Mouse (Mus musculus) thymus, postnatal 14 days (tissue): ENCODE measurements around the gene Amy2a4.
"Not testable (repeated sequence)": the region's sequence is repeated elsewhere in the genome, so short reads cannot be mapped to it uniquely, and the experiment has no call there.

Experiments
- DNase-seq: peaks from one replicate; pipeline ENCODE4 v3.0.0; 2021

Gene Amy2a4

GRCm38 (mm10) chr3:113291349-113291748 lies at the start of gene Amy2a4:
TSS of gene Amy2a4 (minus strand) at chr3:113291449.
- DNase-seq, result not testable (repeated sequence)

DNA sequence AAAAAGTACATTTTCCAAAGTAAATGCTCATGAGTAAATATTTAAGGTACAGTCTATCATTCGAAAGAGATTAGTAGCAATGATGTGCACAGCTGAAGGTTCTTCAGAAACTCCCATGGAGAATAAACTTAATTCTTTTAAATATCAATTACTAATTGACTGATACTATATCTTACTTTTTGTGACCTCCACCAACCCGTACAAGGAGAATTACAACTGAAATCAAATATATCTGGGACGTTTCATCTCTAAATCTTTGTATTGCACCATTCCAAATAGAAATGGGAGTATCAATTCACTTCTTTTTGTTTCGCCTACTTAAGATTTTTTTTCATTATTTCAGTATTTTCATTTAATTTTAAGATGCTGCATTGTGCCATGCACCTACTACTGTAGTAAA lies 32.7 kb upstream of the Amy2a4 start, which contains the start of gene Amy2a3:
Gene Amy2a3, minus strand, starts transcription at position 101 of the 400 bp plus-strand sequence.
- not testable (repeated sequence) for DNase-seq

DNA sequence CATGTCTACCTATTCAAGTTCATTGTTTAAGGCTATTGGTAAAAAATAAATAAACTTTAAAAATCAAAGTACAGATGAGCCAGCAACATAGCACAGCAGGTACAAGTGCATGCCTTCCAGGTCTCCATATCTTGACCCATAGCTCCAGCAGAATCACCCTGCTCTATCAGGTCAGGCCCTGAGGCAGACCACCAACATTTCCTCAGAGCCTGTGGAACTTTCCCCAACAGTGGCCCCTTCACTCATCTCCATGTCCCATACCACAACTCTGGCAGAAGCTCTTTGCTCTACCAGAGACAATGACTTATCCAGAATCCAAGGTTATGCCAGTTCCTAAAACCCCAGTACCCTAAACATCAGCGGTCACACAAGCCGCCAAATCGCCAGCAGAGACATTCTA lies 21.7 kb upstream of the Amy2a4 start:
- DNase-seq, result not testable (repeated sequence)

GRCm38 (mm10) chr3:113280285-113280684 lies 11.0 kb downstream of the Amy2a4 start:
- not testable (repeated sequence) for DNase-seq

DNA sequence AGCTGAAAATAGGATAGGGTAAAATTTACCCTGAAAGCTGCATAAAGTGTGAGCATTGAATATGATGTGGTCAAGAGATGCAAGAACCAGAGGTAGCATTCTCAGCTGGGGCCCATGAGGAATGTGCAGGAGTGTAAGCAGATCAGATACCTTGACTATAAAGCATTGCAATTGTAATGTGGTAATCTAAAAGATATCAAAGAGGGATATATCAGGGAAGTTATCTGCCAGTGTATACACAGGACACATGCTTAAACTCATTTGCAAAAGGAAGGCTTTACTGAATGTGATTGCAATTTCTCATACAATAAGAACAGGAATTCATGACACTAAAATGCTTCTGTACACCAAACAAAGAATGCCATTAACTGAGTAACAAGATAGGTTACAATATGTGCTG lies 11.7 kb downstream of the Amy2a4 start:
- not testable (repeated sequence) for DNase-seq

DNA sequence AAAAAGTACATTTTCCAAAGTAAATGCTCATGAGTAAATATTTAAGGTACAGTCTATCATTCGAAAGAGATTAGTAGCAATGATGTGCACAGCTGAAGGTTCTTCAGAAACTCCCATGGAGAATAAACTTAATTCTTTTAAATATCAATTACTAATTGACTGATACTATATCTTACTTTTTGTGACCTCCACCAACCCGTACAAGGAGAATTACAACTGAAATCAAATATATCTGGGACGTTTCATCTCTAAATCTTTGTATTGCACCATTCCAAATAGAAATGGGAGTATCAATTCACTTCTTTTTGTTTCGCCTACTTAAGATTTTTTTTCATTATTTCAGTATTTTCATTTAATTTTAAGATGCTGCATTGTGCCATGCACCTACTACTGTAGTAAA lies 32.5 kb downstream of the Amy2a4 start, which contains the start of gene Amy2a5:
Gene Amy2a5, minus strand, starts transcription at position 101 of the 400 bp plus-strand sequence.
- DNase-seq, result not testable (repeated sequence)
